Mouse (Mus musculus) heart, embryonic 15.5 days (tissue): Measurements from ENCODE around the gene Olfr1341. TPM values are rescaled to one million over a fixed set of nuclear protein-coding genes. Genes with fewer than 3 reads are reported as not detected.

Source experiments
- ATAC-seq: fragments of 200-750 bp; cut with Nextera tagmentation; replicated peaks from 2 replicates; pipeline ENCODE4 v1.8.0; 2017; ENCODE audit warnings: low read depth, moderate TSS enrichment; ENCODE audit not compliant: insufficient number of reproducible peaks, insufficient read depth, low FRiP score
- H3K27ac ChIP-seq: fragments of 300-500 bp; sonication (generic); 2 replicates; pipeline ENCODE4 v1.5.1; 2015; ENCODE audit warnings: mild to moderate bottlenecking, inconsistent platforms
- H3K27me3 ChIP-seq: fragments of 300-500 bp; sonication (generic); 2 replicates; pipeline ENCODE4 v1.6.1; 2015; ENCODE audit warnings: inconsistent platforms
- H3K36me3 ChIP-seq: fragments of 300-500 bp; sonication (generic); 2 replicates; pipeline ENCODE4 v1.6.1; 2015; ENCODE audit warnings: mild to moderate bottlenecking, inconsistent platforms
- H3K4me1 ChIP-seq: fragments of 300-500 bp; sonication (generic); replicated peaks from 2 replicates; pipeline ENCODE4 v1.6.1; 2015; ENCODE audit warnings: inconsistent platforms
- H3K4me2 ChIP-seq: fragments of 300-500 bp; sonication (generic); 2 replicates; pipeline ENCODE4 v1.6.1; 2015; ENCODE audit warnings: inconsistent platforms, mild to moderate bottlenecking, moderate library complexity
- H3K4me3 ChIP-seq: fragments of 300-500 bp; sonication (generic); 2 replicates; pipeline ENCODE4 v1.5.1; 2015; ENCODE audit warnings: mild to moderate bottlenecking, inconsistent platforms
- H3K9ac ChIP-seq: fragments of 300-500 bp; sonication (generic); 2 replicates; pipeline ENCODE4 v1.6.1; 2015; ENCODE audit warnings: mild to moderate bottlenecking, inconsistent platforms
- H3K9me3 ChIP-seq: fragments of 300-500 bp; sonication (generic); replicated peaks from 2 replicates; pipeline ENCODE4 v1.6.1; 2016; ENCODE audit warnings: inconsistent platforms
- WGBS: fragments of 180-500 bp; shearing (Covaris S2); methylation state at CpG from one replicate; pipeline ENCODE4 v1.1.7; 2015; ENCODE audit warnings: mixed read lengths; 5-methylcytosine and 5-hydroxymethylcytosine counted together
- polyA plus RNA-seq: library from polyadenylated mRNA; unstranded; fragments of >200 nt; fragmentation: Nextera tagmentation; extraction: Ambion mirVana; gene quantifications from 2 replicates; pipeline ENCODE4 v1.2.1, GENCODE M21; 2015

Olfr1341 gene
- polyA plus RNA-seq, 1 experiment from 2014 or later, result not detected

DNA sequence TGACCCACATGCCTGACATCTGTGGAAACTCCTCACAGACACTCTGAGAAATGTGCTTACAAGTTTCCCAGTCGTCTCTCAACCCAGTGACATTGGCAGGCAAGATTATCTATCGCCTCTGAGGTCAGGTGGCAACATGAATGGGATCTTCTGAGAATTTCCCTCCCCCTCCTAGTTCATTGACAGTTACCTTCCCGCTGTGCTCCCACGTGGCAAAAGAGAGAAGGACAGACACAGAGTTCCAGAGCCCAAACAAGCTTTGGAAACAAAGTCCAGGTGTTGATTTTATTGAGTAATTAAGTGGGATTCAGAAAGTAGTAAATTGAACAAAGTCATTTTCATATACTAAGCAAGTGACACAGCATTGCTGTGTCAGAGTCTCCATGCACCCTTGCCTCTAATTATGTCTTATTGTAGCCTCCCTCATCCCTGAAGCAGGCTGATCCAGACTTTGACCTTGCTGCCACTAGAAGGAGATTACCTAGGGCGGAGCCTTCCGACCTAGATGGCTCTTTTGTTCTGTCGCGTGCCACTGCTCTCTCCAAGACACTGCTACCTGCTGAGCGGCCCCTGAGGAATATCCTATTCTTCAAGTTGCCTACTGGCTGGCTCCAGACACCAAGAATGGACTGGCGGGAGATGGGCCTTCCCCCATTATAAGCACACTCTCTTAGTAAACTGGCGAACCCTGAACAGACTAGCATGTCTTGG is 37.8 kb downstream of the Olfr1341 start:
- H3K4me2 ChIP-seq, result no peak overlapping the region
- ATAC-seq, result no peak
- H3K9ac ChIP-seq, result no peak overlapping the region
- no peak overlapping the region for H3K27ac ChIP-seq
- H3K36me3 ChIP-seq, result no peaks in the 10 kb centered on the region
- H3K4me1 ChIP-seq, result no peaks in the 10 kb centered on the region
- H3K4me3 ChIP-seq, result no peak overlapping the region
- no peaks in the 10 kb centered on the region for H3K9me3 ChIP-seq
- peaks cover 30% of the 10 kb centered on the region for H3K27me3 ChIP-seq
- WGBS, result 12% methylated on average over 11 of the region's 11 CpGs

GRCm38 (mm10) chr4:118741881-118742280 is 38.6 kb downstream of the Olfr1341 start:
- no peaks in the 10 kb centered on the region for H3K9me3 ChIP-seq
- no peaks in the 10 kb centered on the region for H3K4me1 ChIP-seq
- H3K4me3 ChIP-seq, result no peak overlapping the region
- H3K36me3 ChIP-seq, result no peaks in the 10 kb centered on the region
- 8% methylated on average over 16 of the region's 16 CpGs for WGBS
- H3K4me2 ChIP-seq, result no peak overlapping the region
- no peak overlapping the region for H3K27ac ChIP-seq
- no peak for ATAC-seq
- H3K9ac ChIP-seq, result no peak overlapping the region
- peaks cover 30% of the 10 kb centered on the region for H3K27me3 ChIP-seq

DNA sequence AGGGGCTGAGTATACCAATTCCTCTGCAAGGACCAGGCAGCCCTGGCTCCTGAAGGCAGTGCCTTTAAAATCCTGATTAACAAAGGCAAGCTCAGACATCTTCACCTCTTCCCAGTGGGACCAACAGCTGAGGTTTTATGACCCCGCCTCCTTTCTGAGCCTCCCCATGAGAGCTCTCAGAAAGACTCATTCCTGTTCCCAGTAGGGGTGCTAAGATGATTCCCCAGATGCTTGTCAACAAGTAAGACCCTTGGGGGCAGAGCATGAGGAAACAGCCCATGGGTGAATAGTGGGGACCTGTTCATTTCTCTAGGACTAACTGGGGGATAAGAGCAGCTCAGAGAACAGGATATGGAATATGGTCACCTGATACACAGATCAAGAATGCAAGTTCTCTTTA is 55.3 kb downstream of the Olfr1341 start, which contains the start of gene Olfr1338:
Gene Olfr1338 (minus strand): TSS at position 101 of the 400 bp plus-strand sequence.
- ATAC-seq, result no peak
- Histone ChIP-seq H3K4me2 (no peak within 1 kb of the TSS), H3K9me3 (no peaks in the 10 kb centered on the region), H3K9ac (no peak within 1 kb of the TSS), H3K36me3 (no peaks in the 10 kb centered on the region), H3K27ac (no peak within 1 kb of the TSS), H3K4me1 (no peaks in the 10 kb centered on the region), H3K27me3 (no peaks in the 10 kb centered on the region), H3K4me3 (no peak within 1 kb of the TSS)
- 62% methylated on average over 1 of the region's 1 CpGs for WGBS

Other genes with a start within 250 kb of the Olfr1341 start
- gene Mpl, start 246.0 kb upstream of the Olfr1341 start, polyA plus RNA-seq, result 1.3 and 1.7 TPM in 2 replicates
- 51.9 and 63.3 TPM in 2 replicates for gene Tie1, start 213.5 kb upstream of the Olfr1341 start, polyA plus RNA-seq
- gene 2610528J11Rik, start 176.5 kb upstream of the Olfr1341 start, polyA plus RNA-seq, result 0.48 and 2.0 TPM in 2 replicates
- 0.39 and 1.2 TPM in 2 replicates for gene Tmem125, start 159.5 kb upstream of the Olfr1341 start, polyA plus RNA-seq
- gene Cfap57, start 82.7 kb upstream of the Olfr1341 start, polyA plus RNA-seq, result 0.25 and 0.39 TPM in 2 replicates
- 77.8 and 78.4 TPM in 2 replicates for gene Ebna1bp2, start 82.7 kb upstream of the Olfr1341 start, polyA plus RNA-seq
- not detected in 2 replicates for gene Olfr62, start 44.6 kb upstream of the Olfr1341 start, polyA plus RNA-seq
- gene Olfr1342, start 10.8 kb upstream of the Olfr1341 start, polyA plus RNA-seq, result not detected in 2 replicates
- gene Olfr1340, start 16.6 kb downstream of the Olfr1341 start, polyA plus RNA-seq, result not detected in 2 replicates
- gene Olfr1339, start 28.7 kb downstream of the Olfr1341 start, polyA plus RNA-seq, result not detected in 2 replicates
- not detected in 2 replicates for gene Olfr1338, start 55.2 kb downstream of the Olfr1341 start, polyA plus RNA-seq
- not detected in 2 replicates for gene Olfr1337, start 79.1 kb downstream of the Olfr1341 start, polyA plus RNA-seq
- gene Olfr1335, start 106.4 kb downstream of the Olfr1341 start, polyA plus RNA-seq, result not detected in 2 replicates
- not detected in 2 replicates for gene Olfr1333, start 132.8 kb downstream of the Olfr1341 start, polyA plus RNA-seq
- gene Olfr1331, start 161.1 kb downstream of the Olfr1341 start, polyA plus RNA-seq, result not detected in 2 replicates
- 0.06 and 0.08 TPM in 2 replicates for gene Olfr1330, start 185.1 kb downstream of the Olfr1341 start, polyA plus RNA-seq
- not detected in 2 replicates for gene Olfr1329, start 213.9 kb downstream of the Olfr1341 start, polyA plus RNA-seq
- gene Olfr1328, start 235.1 kb downstream of the Olfr1341 start, polyA plus RNA-seq, result 0.04 TPM in 1 of 2 replicates, not detected in the other